Mouse (Mus musculus) megakaryocyte, embryonic 14.5 days (primary cell): ENCODE measurements at regions not wholly inside any gene's neighbourhood (a gene's known extent, or its start where the extent isn't known, plus 50 kb on each side); places are given as distances from the start of the nearest gene placed in this dataset.

Experiments
- H3K27me3 ChIP-seq: replicated peaks from 2 replicates; pipeline ENCODE3; 2012; ENCODE audit warnings: inconsistent platforms
- H3K36me3 ChIP-seq: replicated peaks from 2 replicates; pipeline ENCODE3; 2012; ENCODE audit warnings: low read length, inconsistent platforms, mixed read lengths
- H3K4me1 ChIP-seq: 2 replicates; pipeline ENCODE4 v1.6.1; 2012; ENCODE audit warnings: inconsistent platforms
- H3K4me3 ChIP-seq: replicated peaks from 2 replicates; pipeline ENCODE3; 2012; ENCODE audit warnings: moderate library complexity, mild to moderate bottlenecking, inconsistent platforms
- H3K9me3 ChIP-seq: 2 replicates; pipeline ENCODE4 v1.6.1; 2012; ENCODE audit warnings: inconsistent platforms
- FLI1 ChIP-seq: IDR thresholded peaks from 2 replicates; pipeline ENCODE4 v1.6.1; 2012; ENCODE audit warnings: low read length, inconsistent platforms, mixed read lengths
- GATA1 ChIP-seq: IDR thresholded peaks from 3 replicates; pipeline ENCODE4 v1.6.1; 2012; ENCODE audit warnings: mixed read lengths, low read length, inconsistent platforms, borderline replicate concordance

DNA sequence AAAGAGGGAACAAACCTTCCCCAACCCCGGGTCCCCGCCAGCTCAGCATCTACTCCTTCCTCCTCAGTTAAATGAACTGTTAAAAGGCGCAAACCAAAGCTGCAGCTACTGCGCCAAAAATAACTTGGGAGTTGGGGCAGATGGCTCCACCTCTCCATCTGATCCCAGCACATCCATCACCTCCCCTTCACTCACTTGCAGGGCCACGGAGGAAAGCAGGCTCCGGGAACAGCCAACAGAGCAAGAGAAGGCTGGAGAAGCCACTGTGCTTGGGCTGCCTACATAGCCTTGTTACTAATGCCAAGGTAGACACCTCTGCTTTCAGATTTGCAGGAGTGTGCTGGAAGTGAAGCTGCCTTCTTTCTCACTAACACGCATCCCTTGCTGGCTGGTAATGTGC, 171.8 kb upstream of the Gm765 start:
- TF ChIP-seq GATA1, result no peak
- TF ChIP-seq FLI1, result no peak
- H3K4me1 ChIP-seq, result no peaks in the 10 kb centered on the region
- peaks cover 2% of the 10 kb centered on the region for H3K27me3 ChIP-seq
- H3K4me3 ChIP-seq, result no peak overlapping the region
- H3K9me3 ChIP-seq, result 0 out of 2 replicates have a peak, but pooled peaks cover 3% of the 10 kb centered on the region
- H3K36me3 ChIP-seq, result no peaks in the 10 kb centered on the region

DNA sequence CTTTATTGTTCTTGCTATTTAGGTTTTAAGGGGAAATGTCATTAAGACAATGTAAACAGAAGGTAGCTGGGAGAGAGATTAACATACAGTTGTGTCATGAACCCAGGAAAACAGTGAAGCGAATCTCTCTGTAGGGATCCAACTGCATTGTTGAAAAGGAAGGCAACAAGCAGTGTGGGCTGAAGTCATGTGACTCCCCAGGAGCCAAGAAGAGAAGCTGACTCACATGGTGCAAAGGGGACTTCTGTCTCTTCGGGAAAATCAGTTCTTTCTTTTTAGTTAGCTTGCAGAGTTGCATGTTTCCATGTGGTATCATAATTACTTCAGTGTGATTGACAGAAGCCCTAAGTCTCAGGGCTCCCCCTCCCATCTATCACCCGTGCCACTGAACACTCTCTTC, 170.7 kb upstream of the Gm765 start:
- Histone ChIP-seq H3K9me3 (no peaks in the 10 kb centered on the region), H3K27me3 (peaks cover 2% of the 10 kb centered on the region), H3K36me3 (no peaks in the 10 kb centered on the region), H3K4me1 (no peaks in the 10 kb centered on the region), H3K4me3 (no peak overlapping the region)
- TF ChIP-seq GATA1 (no peak), FLI1 (no peak)

DNA sequence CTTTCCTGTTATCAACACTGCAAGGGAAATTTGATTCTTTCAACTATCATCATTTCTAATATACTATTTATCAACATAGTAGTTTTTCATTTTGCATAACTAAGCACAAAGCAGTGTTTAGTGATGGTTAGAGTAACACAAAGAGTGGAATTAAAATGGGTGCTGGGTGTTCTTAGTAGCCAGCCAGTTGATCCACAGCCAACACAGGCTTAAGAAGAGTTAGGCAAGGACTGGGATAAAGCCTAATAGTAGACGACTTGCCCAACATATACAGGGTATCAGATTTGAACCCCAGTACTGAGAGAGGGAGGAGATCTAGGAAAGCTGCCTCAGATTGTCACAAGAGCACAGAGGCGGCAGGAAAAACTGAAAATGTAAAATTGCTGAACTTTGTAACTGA, 160.2 kb upstream of the Gm765 start:
- Histone ChIP-seq H3K27me3 (no peaks in the 10 kb centered on the region), H3K9me3 (no peaks in the 10 kb centered on the region), H3K4me3 (no peak overlapping the region), H3K4me1 (no peaks in the 10 kb centered on the region), H3K36me3 (no peaks in the 10 kb centered on the region)
- no peak for TF ChIP-seq GATA1
- no peak for TF ChIP-seq FLI1

DNA sequence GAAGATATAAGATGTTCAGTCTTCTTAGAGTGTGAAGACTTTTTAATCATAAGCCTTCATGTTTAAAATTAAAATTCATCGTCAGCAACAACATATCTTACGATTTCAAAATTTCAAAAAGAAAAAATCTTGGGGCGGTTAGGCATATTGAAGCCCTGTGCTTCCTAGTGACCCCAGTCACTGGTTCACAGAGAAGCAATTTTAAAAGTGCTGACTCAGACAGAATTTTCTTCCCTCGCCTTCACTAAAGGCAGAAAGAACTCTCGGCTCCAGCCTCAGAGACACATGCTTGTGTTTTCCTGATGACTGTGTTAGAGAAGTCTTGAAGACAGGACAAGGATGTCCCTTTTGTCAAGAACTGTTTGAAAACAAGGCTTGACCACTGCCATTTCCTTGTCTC, 157.2 kb upstream of the Gm765 start:
- H3K9me3 ChIP-seq, result no peaks in the 10 kb centered on the region
- H3K4me3 ChIP-seq, result no peak overlapping the region
- H3K27me3 ChIP-seq, result no peaks in the 10 kb centered on the region
- TF ChIP-seq GATA1 (no peak), FLI1 (no peak)
- H3K36me3 ChIP-seq, result no peaks in the 10 kb centered on the region
- no peaks in the 10 kb centered on the region for H3K4me1 ChIP-seq

DNA sequence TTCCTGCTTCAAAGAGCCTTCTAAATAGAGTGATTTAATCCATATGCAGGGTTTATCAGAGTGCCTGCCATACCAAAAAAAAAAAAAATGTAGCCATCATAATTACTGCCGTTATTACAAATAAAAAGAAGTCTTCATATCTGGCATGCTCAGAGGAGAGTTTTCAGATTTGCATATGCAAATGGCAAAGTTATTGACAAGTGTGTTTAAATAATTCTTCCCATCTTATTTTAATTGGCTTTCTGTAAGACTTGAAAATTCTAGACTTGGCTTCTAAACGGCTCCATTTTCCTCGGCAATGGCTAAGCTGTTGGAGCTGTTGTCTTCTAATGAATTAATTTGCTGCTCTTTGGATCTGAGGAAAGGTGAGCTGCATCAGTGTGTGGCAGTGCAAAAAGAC, 144.1 kb upstream of the Gm765 start:
- TF ChIP-seq FLI1 (no peak), GATA1 (no peak)
- Histone ChIP-seq H3K4me3 (no peak overlapping the region), H3K27me3 (peaks cover 2% of the 10 kb centered on the region), H3K36me3 (no peaks in the 10 kb centered on the region), H3K9me3 (no peaks in the 10 kb centered on the region), H3K4me1 (no peaks in the 10 kb centered on the region)

DNA sequence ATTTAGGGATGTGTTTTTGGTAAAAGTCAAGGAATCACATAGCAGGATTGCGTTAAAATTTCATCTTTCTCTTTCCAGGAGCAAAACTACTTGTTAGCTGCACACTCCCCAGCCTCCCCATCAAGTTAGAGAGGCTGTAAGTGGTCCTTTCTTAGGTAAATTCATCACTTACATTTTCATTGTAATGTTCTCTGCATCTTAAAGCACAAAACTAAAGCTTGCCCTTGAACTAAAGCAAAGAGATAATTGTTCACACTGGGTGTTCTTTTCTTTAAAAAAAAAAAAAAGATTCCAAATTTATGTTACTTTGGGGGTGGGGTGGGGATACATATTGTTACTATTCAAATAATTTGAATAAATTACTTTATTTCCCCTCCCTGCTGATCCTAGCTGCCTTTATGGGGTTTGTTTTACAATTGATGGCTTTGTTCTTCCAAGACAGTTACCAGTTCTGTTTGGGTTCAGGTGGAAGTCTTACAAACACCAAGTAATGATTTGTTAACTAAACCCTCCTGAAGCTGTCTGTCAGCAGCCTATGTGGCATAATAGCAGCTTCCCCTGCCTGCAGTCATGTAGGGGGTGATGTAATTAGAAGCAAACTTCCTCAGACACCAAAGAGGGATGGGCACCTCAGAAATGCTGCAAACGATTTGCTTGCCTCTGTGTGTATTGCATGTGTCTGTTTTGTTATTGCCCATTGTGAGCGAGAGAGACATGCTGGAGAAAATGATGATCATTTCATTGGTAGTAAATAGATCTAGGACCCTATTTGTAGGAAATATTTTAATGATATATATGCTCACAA, 141.0 kb upstream of the Gm765 start:
- Histone ChIP-seq H3K4me3 (no peak overlapping the region), H3K4me1 (no peaks in the 10 kb centered on the region), H3K27me3 (no peaks in the 10 kb centered on the region), H3K9me3 (no peaks in the 10 kb centered on the region), H3K36me3 (no peaks in the 10 kb centered on the region)
- no peak for TF ChIP-seq FLI1
- no peak for TF ChIP-seq GATA1

DNA sequence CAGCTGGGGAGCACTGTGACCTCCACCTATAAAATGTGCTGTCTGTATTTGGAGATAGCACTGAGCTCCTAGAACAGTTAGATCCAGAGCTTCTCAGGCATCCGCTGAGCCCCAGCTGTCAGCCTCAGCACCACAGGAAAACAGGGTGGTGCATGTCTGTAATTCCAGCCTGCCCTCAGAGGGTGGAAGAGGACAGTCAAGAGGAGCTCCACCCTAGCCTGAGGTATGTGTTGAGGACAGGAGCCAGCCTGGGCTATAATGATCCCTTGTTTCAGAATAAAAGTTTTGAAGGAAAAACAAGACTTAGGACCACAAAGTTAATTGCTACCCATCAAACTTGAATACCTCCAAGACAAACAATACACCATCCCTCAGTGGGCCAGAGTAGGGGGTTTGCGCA, 139.8 kb upstream of the Gm765 start:
- Histone ChIP-seq H3K4me3 (no peak overlapping the region), H3K4me1 (no peaks in the 10 kb centered on the region), H3K36me3 (no peaks in the 10 kb centered on the region), H3K9me3 (no peaks in the 10 kb centered on the region), H3K27me3 (no peaks in the 10 kb centered on the region)
- TF ChIP-seq FLI1 (no peak), GATA1 (no peak)

DNA sequence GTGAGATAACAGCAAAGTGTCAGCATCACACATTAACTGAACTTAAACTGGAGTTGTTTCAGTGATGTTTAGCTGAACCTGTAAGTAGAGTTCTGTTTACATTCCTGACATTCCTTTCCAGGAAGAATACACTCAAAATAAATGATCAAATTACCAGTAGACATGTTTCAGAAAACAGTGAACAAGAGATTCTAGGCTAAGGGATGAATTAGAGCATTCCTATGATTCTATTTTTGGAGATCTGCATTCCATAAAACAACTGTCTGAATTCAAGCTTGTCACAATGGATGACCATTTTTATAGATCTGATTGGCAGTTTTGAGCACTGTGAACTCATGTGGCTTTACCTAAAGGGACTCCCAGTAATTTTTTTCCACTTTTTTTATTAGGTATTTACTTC, 125.0 kb upstream of the Gm765 start:
- Histone ChIP-seq H3K9me3 (no peaks in the 10 kb centered on the region), H3K4me1 (no peaks in the 10 kb centered on the region), H3K4me3 (no peak overlapping the region), H3K27me3 (no peaks in the 10 kb centered on the region), H3K36me3 (no peaks in the 10 kb centered on the region)
- TF ChIP-seq FLI1, result no peak
- no peak for TF ChIP-seq GATA1

DNA sequence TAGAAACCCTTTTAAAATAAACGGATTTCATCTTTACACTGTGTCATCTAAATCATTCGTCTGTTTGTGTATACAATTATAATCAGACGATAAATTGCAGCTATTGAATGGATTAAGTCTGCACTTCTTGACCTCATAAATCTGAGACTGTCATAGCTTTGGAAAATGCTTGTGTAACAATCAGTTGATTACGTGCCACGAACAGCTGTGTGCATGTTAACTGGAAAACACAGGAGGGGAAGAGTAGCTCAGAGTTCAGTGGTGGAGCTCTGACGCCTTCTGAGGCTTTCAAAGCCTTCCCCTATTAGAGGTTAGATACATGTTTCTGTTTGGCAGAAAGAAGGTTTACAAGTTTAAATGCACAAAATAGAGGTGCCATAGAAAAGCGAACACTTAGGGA, 109.7 kb upstream of the Gm765 start:
- no peaks in the 10 kb centered on the region for H3K4me1 ChIP-seq
- TF ChIP-seq FLI1, result no peak
- no peak for TF ChIP-seq GATA1
- no peak overlapping the region for H3K4me3 ChIP-seq
- no peaks in the 10 kb centered on the region for H3K36me3 ChIP-seq
- H3K9me3 ChIP-seq, result peaks cover 5% of the 10 kb centered on the region; the same call in 1 of the 2 replicates
- H3K27me3 ChIP-seq, result no peaks in the 10 kb centered on the region

DNA sequence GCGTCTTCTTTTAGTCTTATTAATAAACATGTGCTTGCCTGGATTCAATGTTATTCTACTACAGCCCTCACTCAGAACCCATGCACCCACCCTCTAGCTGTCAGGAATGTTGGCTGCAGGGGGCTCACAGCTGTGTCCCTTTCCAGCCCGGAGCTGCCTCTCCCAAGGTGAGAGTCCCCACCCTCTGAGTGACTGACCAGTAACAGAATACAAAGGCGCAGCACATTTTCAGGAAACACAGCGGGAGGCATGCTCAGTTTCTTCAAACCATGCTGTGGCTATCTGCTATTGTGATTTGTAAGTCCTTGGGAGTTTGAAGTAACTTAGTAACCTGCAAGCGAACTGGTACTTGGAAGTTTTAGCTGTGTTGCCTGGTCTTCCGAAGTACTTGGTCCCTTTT, 93.1 kb upstream of the Gm765 start:
- no peak for TF ChIP-seq FLI1
- TF ChIP-seq GATA1, result no peak

DNA sequence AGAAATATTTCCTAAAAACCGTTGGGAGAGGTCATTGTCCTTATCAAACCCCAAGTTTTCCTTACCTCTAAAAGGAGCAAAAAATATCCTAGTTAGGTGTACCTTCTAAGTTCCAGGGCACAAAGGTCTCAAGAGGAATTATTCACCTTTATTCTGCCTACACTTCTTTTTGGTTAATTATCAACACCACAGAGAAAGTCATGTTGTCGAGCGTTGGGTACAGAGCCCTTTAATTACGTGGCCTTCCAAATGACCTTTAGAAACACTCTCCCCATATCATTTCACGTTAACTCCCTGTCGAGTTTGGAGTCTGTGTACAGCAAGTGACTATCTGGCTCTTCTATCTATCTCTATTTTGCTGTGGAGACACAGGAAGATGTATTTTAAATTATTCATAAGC, 90.7 kb upstream of the Gm765 start:
- TF ChIP-seq GATA1, result no peak
- no peak for TF ChIP-seq FLI1
- H3K27me3 ChIP-seq, result no peaks in the 10 kb centered on the region
- H3K4me1 ChIP-seq, result no peaks in the 10 kb centered on the region
- H3K4me3 ChIP-seq, result no peak overlapping the region
- no peaks in the 10 kb centered on the region for H3K9me3 ChIP-seq
- H3K36me3 ChIP-seq, result no peaks in the 10 kb centered on the region

More for the DNA sequence above, 93.1 kb upstream of the Gm765 start:
- Histone ChIP-seq H3K4me1 (no peaks in the 10 kb centered on the region), H3K36me3 (no peaks in the 10 kb centered on the region), H3K4me3 (no peak overlapping the region), H3K9me3 (no peaks in the 10 kb centered on the region), H3K27me3 (no peaks in the 10 kb centered on the region)
